Mouse (Mus musculus) cortical plate, adult 2 months (tissue): ENCODE data around the gene Ushbp1.

Source experiments
- CTCF ChIP-seq: fragments of 200-500 bp; IDR thresholded peaks from 2 replicates; pipeline ENCODE4 v1.5.1; 2011; ENCODE audit warnings: mild to moderate bottlenecking, control low read depth, low read length; ENCODE audit not compliant: insufficient read depth; ENCODE audit errors: extremely low read depth
- POLR2A ChIP-seq: fragments of 200-500 bp; IDR thresholded peaks from 2 replicates; pipeline ENCODE4 v1.6.1; 2011; ENCODE audit warnings: mild to moderate bottlenecking, low read length, control low read depth; ENCODE audit not compliant: insufficient read depth; ENCODE audit errors: extremely low read depth

DNA sequence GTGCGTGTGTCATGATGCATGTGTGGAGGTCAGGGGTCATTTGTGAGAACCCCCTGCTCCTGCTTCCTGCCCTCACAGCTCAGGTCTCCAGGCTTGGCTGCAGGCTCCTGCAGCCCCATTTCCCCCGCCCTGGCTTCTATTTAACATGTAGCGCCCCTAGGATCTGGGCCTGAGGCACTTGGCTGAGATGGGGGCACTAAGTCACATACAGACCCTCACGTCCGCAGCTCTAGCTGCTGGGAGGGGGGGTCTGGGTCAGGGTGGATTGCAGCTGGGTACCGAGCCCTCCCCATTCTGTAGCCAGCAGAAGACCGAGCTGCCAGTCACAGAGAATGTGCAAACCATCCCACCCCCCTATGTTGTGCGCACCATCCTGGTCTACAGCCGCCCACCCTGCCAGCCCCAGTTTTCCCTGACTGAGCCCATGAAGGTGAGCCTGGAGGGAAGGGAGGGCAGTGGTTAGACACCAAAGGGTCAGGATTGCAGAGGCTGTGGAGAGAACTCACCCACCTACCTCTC is 6.9 kb upstream of the Ushbp1 start:
- TF ChIP-seq CTCF (no peak), POLR2A (no peak)
